Mouse (Mus musculus) bone marrow macrophage, adult 2 months (primary cell): ENCODE data around the gene Cx3cl1.

Experiments used
- CTCF ChIP-seq: IDR thresholded peaks from 2 replicates; pipeline ENCODE4 v1.5.1; 2012; ENCODE audit warnings: low read depth, mild to moderate bottlenecking, low read length, moderate library complexity
- POLR2A ChIP-seq: IDR thresholded peaks from 2 replicates; pipeline ENCODE4 v1.6.1; 2012; ENCODE audit warnings: mild to moderate bottlenecking, low read depth, low read length, borderline replicate concordance

DNA sequence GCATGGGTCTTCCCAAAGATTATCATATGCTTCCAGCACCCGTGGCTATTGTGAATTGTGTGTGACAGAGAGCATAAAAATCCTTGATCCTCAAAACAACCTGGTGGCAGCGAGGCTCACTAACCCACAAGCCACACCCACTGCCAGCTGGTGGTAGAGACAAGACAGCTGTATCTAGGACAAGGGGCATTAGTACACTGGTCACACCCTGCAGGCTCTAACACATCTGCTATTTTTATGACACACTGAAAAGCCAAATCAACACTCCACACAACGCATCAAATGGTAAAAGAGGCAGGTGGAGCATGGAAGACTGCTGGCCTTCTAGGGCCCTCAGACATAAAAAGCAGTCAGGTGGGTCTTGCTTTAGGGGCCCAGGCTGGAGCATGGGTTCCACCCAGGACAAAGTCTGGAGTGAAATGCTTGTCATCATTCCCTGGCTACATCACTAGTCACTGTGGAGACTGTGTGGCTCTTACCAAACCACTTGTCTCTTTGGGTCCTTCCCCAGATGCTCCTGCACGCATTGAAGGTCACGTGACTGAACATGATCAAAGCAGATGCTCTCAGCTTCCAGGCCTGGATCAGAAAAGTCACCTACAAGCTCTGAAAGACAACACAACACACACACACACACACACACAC is 37.9 kb upstream of the Cx3cl1 start:
- TF ChIP-seq CTCF (no peak), POLR2A (no peak)
